Mouse (Mus musculus) midbrain, embryonic 11.5 days (tissue): ENCODE data around the gene Hdac11. TPM values are rescaled to one million over a fixed set of nuclear protein-coding genes. Genes with fewer than 3 reads are reported as not detected.

ENCODE experiments used
- ATAC-seq: fragments of 200-750 bp; cut with Nextera tagmentation; 2 replicates; pipeline ENCODE4 v1.8.0; 2017; ENCODE audit warnings: moderate TSS enrichment, moderate library complexity; ENCODE audit not compliant: low FRiP score
- DNase-seq: peaks from one replicate; pipeline ENCODE4 v3.0.0; 2015; ENCODE audit warnings: low spot score; ENCODE audit errors: missing footprints
- H3K27ac ChIP-seq: fragments of 300-500 bp; sonication (generic); 2 replicates; pipeline ENCODE4 v1.5.1; 2014; ENCODE audit warnings: low read depth, low read length
- H3K27me3 ChIP-seq: fragments of 300-500 bp; sonication (generic); 2 replicates; pipeline ENCODE4 v1.6.1; 2014; ENCODE audit warnings: mild to moderate bottlenecking, low read length, moderate library complexity, mixed read lengths; ENCODE audit not compliant: control insufficient read depth, insufficient read depth
- H3K36me3 ChIP-seq: fragments of 300-500 bp; sonication (generic); 2 replicates; pipeline ENCODE4 v1.6.1; 2014; ENCODE audit warnings: mild to moderate bottlenecking, low read length, moderate library complexity, mixed read lengths; ENCODE audit not compliant: control insufficient read depth, insufficient read depth
- H3K4me1 ChIP-seq: fragments of 300-500 bp; sonication (generic); 2 replicates; pipeline ENCODE4 v1.6.1; 2014; ENCODE audit warnings: low read length; ENCODE audit not compliant: control insufficient read depth, insufficient read depth
- H3K4me2 ChIP-seq: fragments of 300-500 bp; sonication (generic); 2 replicates; pipeline ENCODE4 v1.6.1; 2014; ENCODE audit warnings: mild to moderate bottlenecking, moderate library complexity
- H3K4me3 ChIP-seq: fragments of 300-500 bp; sonication (generic); 2 replicates; pipeline ENCODE4 v1.5.1; 2014; ENCODE audit warnings: low read depth, low read length
- H3K9ac ChIP-seq: fragments of 300-500 bp; sonication (generic); 2 replicates; pipeline ENCODE4 v1.6.1; 2014; ENCODE audit warnings: low read length
- H3K9me3 ChIP-seq: fragments of 300-500 bp; sonication (generic); 2 replicates; pipeline ENCODE4 v1.6.1; 2016; ENCODE audit warnings: low read length; ENCODE audit not compliant: control insufficient read depth
- WGBS: fragments of 180-500 bp; shearing (Covaris S2); extraction: QIAGEN DNeasy Blood & Tissue Kit; methylation state at CpG from one replicate; pipeline ENCODE4 v1.1.7; 2014; 5-methylcytosine and 5-hydroxymethylcytosine counted together
- polyA plus RNA-seq: library from polyadenylated mRNA; unstranded; fragments of >200 nt; fragmentation: Nextera tagmentation; extraction: Ambion mirVana; gene quantifications from 2 replicates; pipeline ENCODE4 v1.2.1, GENCODE M21; 2014

Gene Hdac11
- polyA plus RNA-seq: 12.8 and 13.0 TPM in 2 replicates

- peaks cover 31% of the 10 kb centered on the region for H3K4me1 ChIP-seq
- H3K9me3 ChIP-seq: no peaks in the 10 kb centered on the region
- under 1% methylated on average over 41 of the region's 42 CpGs for WGBS
- peak within 1 kb of the TSS; percentile 65 for H3K4me3 ChIP-seq
- peak; percentile 97 for ATAC-seq
- H3K4me2 ChIP-seq: peak within 1 kb of the TSS; percentile 79
- peak within 1 kb of the TSS; percentile 62; the same call in 1 of the 2 replicates for H3K27ac ChIP-seq
- no peaks in the 10 kb centered on the region for H3K27me3 ChIP-seq
- H3K36me3 ChIP-seq: no peaks in the 10 kb centered on the region
- H3K9ac ChIP-seq: peak within 1 kb of the TSS; percentile 85
- peak; percentile 97 for DNase-seq
Measured at GRCm38 (mm10) chr6:91156554-91157236, at the start of gene Hdac11. Gene Hdac11 (plus strand): TSS chr6:91156665.

DNA sequence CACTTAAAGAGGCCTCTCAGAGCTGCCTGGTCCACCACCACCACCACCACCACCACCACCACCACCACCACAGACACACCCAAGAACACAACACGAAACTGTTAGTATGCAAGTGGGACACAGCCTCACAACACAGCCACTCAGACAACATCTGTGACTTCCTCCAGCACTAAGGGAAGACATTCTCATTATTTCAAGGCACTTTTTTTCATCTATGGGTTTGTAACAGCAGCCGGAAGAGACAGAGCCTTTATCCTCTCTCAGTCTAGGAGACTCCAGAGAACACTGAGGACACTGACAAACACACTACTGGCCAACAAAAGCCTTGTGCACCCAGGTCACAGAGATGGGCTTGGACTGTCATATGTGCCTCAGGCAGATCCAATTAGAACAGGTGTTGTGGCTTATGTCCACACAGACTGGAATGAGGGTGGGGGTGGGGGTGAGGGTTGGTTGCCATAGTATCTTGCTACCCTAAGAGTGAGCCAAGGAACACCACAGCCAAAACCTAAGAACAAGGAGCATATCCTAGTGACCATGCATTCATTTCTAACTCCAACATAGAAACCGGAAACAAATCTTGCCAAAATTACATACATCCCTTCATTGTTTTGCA lies 48.1 kb upstream of the Hdac11 start:
- no peaks in the 10 kb centered on the region for H3K36me3 ChIP-seq
- 88% methylated on average over 3 of the region's 3 CpGs for WGBS
- ATAC-seq (no peak), DNase-seq (no peak)
- H3K27me3 ChIP-seq: no peaks in the 10 kb centered on the region
- H3K27ac ChIP-seq: no peak overlapping the region
- no peaks in the 10 kb centered on the region for H3K4me1 ChIP-seq
- H3K9me3 ChIP-seq: no peaks in the 10 kb centered on the region
- no peak overlapping the region for H3K9ac ChIP-seq
- no peak overlapping the region for H3K4me3 ChIP-seq
- H3K4me2 ChIP-seq: no peak overlapping the region

DNA sequence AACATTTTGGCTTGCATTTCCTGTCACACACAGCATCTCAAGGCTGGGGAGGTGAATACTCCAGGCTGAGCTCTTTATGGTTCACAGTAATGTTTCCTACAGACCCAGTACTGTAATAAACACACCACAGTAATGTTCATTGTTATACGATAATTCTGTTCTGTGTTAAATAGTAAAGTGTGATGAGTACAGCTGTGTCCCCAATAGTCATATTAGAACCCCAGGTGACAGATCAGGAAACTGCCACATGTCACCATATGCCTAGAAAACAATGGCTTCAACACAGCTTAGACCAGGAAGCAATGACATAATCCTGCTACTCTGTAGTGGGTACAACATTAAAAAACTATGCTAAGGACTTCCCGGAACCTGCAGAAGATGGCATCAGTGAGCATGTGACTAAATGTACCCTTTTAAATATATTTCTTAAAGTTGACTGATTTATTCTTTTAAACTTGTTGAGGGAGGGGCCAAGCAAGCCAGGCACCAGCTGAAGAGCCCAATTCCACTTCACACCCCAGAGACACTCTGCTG lies 47.5 kb upstream of the Hdac11 start:
- WGBS: 93% methylated on average over 2 of the region's 2 CpGs
- H3K9me3 ChIP-seq: no peaks in the 10 kb centered on the region
- ATAC-seq: no peak

GRCm38 (mm10) chr6:91109489-91109888 lies 47.0 kb upstream of the Hdac11 start:
- Histone ChIP-seq H3K9ac (no peak overlapping the region), H3K27ac (no peak overlapping the region), H3K4me2 (no peak overlapping the region), H3K36me3 (no peaks in the 10 kb centered on the region), H3K27me3 (no peaks in the 10 kb centered on the region), H3K4me1 (no peaks in the 10 kb centered on the region; the same call in 1 of the 2 replicates), H3K9me3 (no peaks in the 10 kb centered on the region), H3K4me3 (no peak overlapping the region)
- DNase-seq: no peak
- no peak for ATAC-seq

More for the DNA sequence above, 47.5 kb upstream of the Hdac11 start:
- Histone ChIP-seq H3K9ac (no peak overlapping the region), H3K4me1 (no peaks in the 10 kb centered on the region; the same call in 1 of the 2 replicates), H3K27ac (no peak overlapping the region), H3K27me3 (no peaks in the 10 kb centered on the region), H3K36me3 (no peaks in the 10 kb centered on the region), H3K4me2 (no peak overlapping the region), H3K4me3 (no peak overlapping the region)
- DNase-seq: no peak

GRCm38 (mm10) chr6:91110323-91111020 lies 46.0 kb upstream of the Hdac11 start:
- H3K27me3 ChIP-seq: no peaks in the 10 kb centered on the region
- H3K9ac ChIP-seq: no peak overlapping the region
- peaks cover 5% of the 10 kb centered on the region for H3K4me1 ChIP-seq
- WGBS: 85% methylated on average over 13 of the region's 13 CpGs
- no peak overlapping the region for H3K27ac ChIP-seq
- DNase-seq: no peak
- H3K4me2 ChIP-seq: no peak overlapping the region
- no peak for ATAC-seq
- H3K4me3 ChIP-seq: no peak overlapping the region
- no peaks in the 10 kb centered on the region for H3K9me3 ChIP-seq
- no peaks in the 10 kb centered on the region for H3K36me3 ChIP-seq

GRCm38 (mm10) chr6:91111141-91111953 lies 45.1 kb upstream of the Hdac11 start:
- WGBS: 89% methylated on average over 10 of the region's 10 CpGs
- no peak overlapping the region for H3K4me3 ChIP-seq
- no peaks in the 10 kb centered on the region for H3K27me3 ChIP-seq
- H3K4me2 ChIP-seq: no peak overlapping the region
- H3K9me3 ChIP-seq: no peaks in the 10 kb centered on the region
- no peaks in the 10 kb centered on the region for H3K36me3 ChIP-seq
- peak; percentile 73 for DNase-seq
- H3K4me1 ChIP-seq: peaks cover 12% of the 10 kb centered on the region
- H3K9ac ChIP-seq: no peak overlapping the region
- no peak overlapping the region for H3K27ac ChIP-seq
- ATAC-seq: no peak

DNA sequence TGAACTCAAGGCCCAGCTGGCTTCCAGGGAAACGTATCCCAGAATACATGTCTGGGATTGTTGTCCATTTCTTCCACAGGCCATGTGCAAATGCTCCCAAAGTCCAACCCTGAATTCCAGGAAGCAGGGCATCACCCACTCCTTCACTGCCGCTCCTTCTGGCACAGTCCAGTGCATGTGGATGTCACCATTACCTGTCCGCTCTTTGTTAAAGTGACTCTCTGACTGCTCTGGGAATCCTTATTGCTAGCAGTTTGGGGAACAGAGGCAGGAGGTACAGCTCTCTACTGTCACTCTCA lies 44.6 kb upstream of the Hdac11 start:
- no peaks in the 10 kb centered on the region for H3K36me3 ChIP-seq
- H3K4me2 ChIP-seq: no peak overlapping the region
- no peak overlapping the region for H3K4me3 ChIP-seq
- no peak overlapping the region for H3K9ac ChIP-seq
- H3K27me3 ChIP-seq: no peaks in the 10 kb centered on the region
- no peaks in the 10 kb centered on the region for H3K9me3 ChIP-seq
- WGBS: 92% methylated on average over 3 of the region's 3 CpGs
- no peak overlapping the region for H3K27ac ChIP-seq
- DNase-seq: no peak
- ATAC-seq: no peak
- H3K4me1 ChIP-seq: peaks cover 12% of the 10 kb centered on the region

- DNase-seq (no peak), ATAC-seq (no peak)
- H3K36me3 ChIP-seq: no peaks in the 10 kb centered on the region
- no peak overlapping the region for H3K27ac ChIP-seq
- no peak overlapping the region for H3K4me2 ChIP-seq
- H3K4me3 ChIP-seq: no peak overlapping the region
- H3K9me3 ChIP-seq: no peaks in the 10 kb centered on the region
- H3K4me1 ChIP-seq: peaks cover 18% of the 10 kb centered on the region
- H3K27me3 ChIP-seq: no peaks in the 10 kb centered on the region
- H3K9ac ChIP-seq: no peak overlapping the region
- 62% methylated on average over 2 of the region's 2 CpGs for WGBS
Measured at GRCm38 (mm10) chr6:91114716-91115115, 41.7 kb upstream of the Hdac11 start.
